Mouse (Mus musculus): ENCODE measurements at regions not wholly inside any gene's neighbourhood (a gene's known extent, or its start where the extent isn't known, plus 50 kb on each side); places are given as distances from the start of the nearest gene placed in this dataset.

DNA sequence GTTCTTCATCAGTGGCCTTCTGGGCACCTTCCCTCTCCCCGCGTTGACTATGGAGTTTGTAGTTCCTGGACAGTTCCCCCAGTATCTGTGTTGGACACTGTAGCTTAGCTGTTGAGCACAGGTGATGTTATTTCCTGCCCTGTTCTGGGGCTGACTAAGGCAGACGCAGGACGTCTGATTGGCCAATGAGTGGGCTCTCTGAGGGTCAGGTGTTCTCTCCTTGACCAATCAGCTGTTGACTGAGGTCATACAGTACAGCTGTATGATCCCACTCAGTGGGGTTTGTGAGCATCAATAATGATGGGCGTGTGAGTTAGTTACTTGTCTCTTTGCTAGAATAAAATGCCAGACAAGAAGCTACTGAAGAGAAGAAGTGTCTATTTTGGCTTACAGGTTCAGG, 91.6 kb upstream of the Zc3h12a start:
- no peak overlapping the region for H3K27ac ChIP-seq
- H3K9me3 ChIP-seq (replicated peaks) = 0 out of 2 replicates have a peak, but pooled peaks cover 12% of the 10 kb centered on the region
- no peak overlapping the region for H3K4me2 ChIP-seq
- no peak overlapping the region for H3K4me3 ChIP-seq
- ATAC-seq = no peak
- WGBS = 91% methylated on average over 5 of the region's 5 CpGs
- H3K27me3 ChIP-seq = peaks cover 17% of the 10 kb centered on the region; the same call in 1 of the 2 replicates
- no peak overlapping the region for H3K9ac ChIP-seq
- no peaks in the 10 kb centered on the region for H3K4me1 ChIP-seq
- no peaks in the 10 kb centered on the region for H3K36me3 ChIP-seq (ENCODE audit: poor library complexity, severe bottlenecking)

DNA sequence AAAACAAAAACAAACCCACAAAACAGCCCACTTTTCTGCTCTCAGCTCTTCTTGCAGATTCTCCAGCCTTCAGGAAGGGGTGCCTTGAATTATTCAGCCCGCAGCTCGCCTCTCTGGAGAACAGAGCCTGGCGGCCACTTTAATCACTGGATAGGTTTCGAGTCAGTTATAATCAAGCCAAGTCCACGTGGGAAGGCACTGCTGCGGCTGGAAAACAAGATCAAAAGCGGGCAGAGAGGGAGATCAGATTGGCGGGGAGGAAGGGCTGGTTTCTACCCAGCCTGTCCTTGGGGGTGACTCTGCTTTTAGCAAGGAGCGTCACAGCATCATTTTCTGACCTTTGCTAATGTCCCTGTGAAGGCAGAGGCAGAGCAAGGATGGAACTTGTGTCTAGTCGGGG, 86.7 kb upstream of the Zc3h12a start:
- peaks cover 11% of the 10 kb centered on the region; the same call in 1 of the 2 replicates for H3K27me3 ChIP-seq
- no peaks in the 10 kb centered on the region for H3K36me3 ChIP-seq (ENCODE audit: poor library complexity, severe bottlenecking)
- no peak overlapping the region for H3K4me3 ChIP-seq
- no peak overlapping the region for H3K4me2 ChIP-seq
- 0 out of 2 replicates have a peak, but pooled peaks cover 12% of the 10 kb centered on the region for H3K9me3 ChIP-seq (replicated peaks)
- H3K27ac ChIP-seq = no peak overlapping the region
- H3K9ac ChIP-seq = no peak overlapping the region
- no peaks in the 10 kb centered on the region for H3K4me1 ChIP-seq
- WGBS = 59% methylated on average over 10 of the region's 10 CpGs
- no peak for ATAC-seq

DNA sequence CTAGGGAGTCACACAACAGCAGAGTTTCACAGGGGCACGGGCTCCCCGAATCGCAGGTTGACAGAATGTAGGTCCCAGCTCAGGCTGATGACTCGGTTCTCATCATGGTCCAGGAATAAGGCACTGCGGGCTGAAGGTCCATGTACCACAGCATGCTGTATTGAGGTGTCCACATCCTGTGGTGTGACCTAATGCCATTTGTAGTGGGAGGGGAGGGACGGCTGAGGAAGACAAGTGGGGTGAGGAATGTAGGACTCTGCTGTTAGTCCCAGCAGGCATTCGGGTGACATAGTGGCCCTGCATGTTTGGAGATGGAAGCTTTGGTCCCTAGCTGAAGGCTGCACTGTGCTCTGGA, 84.5 kb upstream of the Zc3h12a start:
- Histone ChIP-seq H3K4me3 (no peak overlapping the region), H3K27ac (no peak overlapping the region), H3K27me3 (peaks cover 3% of the 10 kb centered on the region; the same call in 1 of the 2 replicates), H3K9me3 (replicated peaks) (0 out of 2 replicates have a peak, but pooled peaks cover 12% of the 10 kb centered on the region), H3K36me3 (ENCODE audit: poor library complexity, severe bottlenecking) (no peaks in the 10 kb centered on the region), H3K4me1 (no peaks in the 10 kb centered on the region), H3K9ac (no peak overlapping the region), H3K4me2 (no peak overlapping the region)
- WGBS = 65% methylated on average over 7 of the region's 7 CpGs
- ATAC-seq = no peak

DNA sequence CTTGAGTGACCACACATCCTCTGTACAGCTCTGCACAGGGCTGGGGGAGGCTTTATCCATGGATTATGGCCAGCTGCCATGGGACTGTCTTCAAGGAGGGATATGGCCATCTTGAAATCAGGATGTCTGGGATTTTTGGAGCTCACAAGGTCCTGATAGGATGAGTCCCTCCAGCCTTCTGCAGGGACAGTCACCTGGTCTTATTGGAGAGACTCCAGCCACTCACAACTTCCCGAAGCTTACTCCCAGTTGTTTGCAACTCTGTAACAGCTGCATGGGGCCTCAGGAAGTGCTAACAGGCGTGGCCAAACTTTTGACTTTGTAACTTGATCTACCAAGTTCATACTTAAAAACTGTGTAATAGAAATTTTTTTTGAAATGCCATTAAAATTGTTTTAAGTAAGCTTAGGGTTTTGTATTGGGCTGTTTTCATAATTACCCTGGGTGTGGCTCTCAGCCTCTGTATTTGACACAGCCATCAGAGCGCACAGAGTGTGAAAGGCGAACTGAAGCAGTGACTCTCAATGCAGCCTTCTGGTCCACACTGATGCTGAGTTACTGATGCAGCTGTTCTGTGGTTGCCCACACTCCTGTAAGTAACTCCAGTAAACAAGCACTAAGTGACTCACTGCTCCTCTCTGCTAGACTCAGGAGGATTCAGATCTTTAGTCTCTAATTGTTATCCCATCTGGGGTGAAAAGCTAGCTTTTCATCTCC, 84.0 kb upstream of the Zc3h12a start:
- no peak overlapping the region for H3K4me2 ChIP-seq
- H3K36me3 ChIP-seq (ENCODE audit: poor library complexity, severe bottlenecking) = no peaks in the 10 kb centered on the region
- 70% methylated on average over 4 of the region's 4 CpGs for WGBS
- H3K27ac ChIP-seq = no peak overlapping the region
- H3K27me3 ChIP-seq = peaks cover 3% of the 10 kb centered on the region; the same call in 1 of the 2 replicates
- H3K4me1 ChIP-seq = no peaks in the 10 kb centered on the region
- no peak for ATAC-seq
- 0 out of 2 replicates have a peak, but pooled peaks cover 12% of the 10 kb centered on the region for H3K9me3 ChIP-seq (replicated peaks)
- H3K4me3 ChIP-seq = no peak overlapping the region
- H3K9ac ChIP-seq = no peak overlapping the region

DNA sequence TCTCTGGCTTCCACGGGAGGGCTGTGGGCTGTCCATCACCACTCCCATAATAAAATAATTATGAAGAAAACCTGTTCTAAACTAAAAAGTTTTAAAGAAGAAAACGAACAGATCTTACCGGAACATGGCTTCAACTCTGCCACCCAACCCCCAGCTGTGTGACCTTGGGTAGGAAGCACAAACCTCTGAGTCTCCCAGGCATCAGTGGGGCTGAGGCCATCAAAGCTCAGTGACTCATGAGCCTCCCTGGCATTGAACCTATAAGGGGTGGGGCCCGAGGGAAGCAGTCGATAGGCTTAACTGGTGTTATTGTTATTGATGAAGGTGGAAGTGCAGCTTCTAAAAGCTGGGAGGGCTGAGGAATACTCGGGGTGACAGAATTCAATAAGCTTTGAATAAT, 83.1 kb upstream of the Zc3h12a start:
- Histone ChIP-seq H3K36me3 (ENCODE audit: poor library complexity, severe bottlenecking) (no peaks in the 10 kb centered on the region), H3K27ac (no peak overlapping the region), H3K4me3 (no peak overlapping the region), H3K9ac (no peak overlapping the region), H3K9me3 (replicated peaks) (0 out of 2 replicates have a peak, but pooled peaks cover 4% of the 10 kb centered on the region), H3K4me2 (no peak overlapping the region), H3K27me3 (peaks cover 3% of the 10 kb centered on the region; the same call in 1 of the 2 replicates), H3K4me1 (no peaks in the 10 kb centered on the region)
- WGBS = 82% methylated on average over 6 of the region's 6 CpGs
- no peak for ATAC-seq

DNA sequence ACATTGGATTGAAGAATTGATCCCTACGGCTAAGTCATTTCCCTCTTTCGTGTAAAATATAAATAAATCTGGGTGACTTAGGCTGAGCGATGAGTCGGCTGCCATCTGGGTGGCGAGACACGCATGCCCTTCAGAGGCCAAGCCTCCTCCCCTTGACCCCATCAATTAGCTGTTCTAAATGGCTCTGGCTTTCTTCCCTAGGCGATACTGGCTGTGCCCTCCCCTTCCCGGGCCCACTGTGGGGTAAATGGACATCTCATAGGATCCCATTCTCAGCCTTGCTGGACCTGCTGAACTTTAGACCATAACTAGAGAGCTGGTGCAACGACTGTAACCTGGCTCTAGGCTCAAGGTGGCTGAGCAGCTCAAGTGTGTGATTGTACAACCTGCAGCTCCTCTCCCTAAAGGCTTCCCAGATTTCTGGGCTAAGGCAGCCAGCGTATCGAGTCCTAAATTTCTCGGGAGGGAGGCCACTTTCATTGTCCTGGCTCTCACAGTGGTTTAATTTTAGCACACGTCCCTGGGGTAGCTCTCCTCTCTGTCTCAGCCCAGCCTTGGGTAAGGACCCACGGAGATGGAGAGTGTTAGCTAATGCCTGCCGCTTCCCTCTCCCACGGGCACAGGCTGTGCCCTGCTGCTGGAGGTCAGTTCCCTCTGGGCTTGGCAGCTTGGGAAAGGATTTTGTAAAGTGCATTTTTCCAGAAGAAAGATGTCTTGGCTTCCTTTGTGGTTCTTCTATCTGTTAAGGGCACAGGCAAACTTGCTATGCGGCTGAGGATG, 80.7 kb upstream of the Zc3h12a start:
- no peak overlapping the region for H3K27ac ChIP-seq
- no peak for ATAC-seq
- WGBS = 69% methylated on average over 17 of the region's 17 CpGs

DNA sequence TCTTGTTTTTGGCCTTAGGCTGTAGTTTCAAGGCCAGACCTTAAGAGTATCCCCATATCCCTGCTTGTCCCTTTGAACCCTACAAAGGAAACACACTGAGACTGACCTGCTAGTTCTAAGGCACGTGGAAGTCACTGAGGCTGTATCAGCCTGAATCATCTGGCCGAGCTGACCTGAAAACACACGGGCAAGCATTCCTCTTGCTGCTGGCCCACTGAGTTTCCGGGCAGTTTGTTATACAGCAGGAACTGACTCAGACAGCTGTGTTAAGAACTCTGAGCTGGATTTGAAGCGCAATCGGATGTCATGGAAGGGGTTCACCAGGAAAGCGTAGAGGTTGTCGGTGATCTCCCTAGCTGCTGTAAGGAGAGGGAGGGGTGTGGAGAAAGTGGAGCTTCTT, 75.9 kb upstream of the Zc3h12a start:
- 84% methylated on average over 8 of the region's 8 CpGs for WGBS
- Histone ChIP-seq H3K4me2 (no peak overlapping the region), H3K9me3 (replicated peaks) (no peaks in the 10 kb centered on the region), H3K27ac (no peak overlapping the region), H3K9ac (no peak overlapping the region), H3K27me3 (peaks cover 33% of the 10 kb centered on the region), H3K4me3 (no peak overlapping the region), H3K4me1 (peaks cover 14% of the 10 kb centered on the region), H3K36me3 (ENCODE audit: poor library complexity, severe bottlenecking) (no peaks in the 10 kb centered on the region)
- ATAC-seq = no peak

More for the DNA sequence above, 80.7 kb upstream of the Zc3h12a start:
- Histone ChIP-seq H3K9ac (no peak overlapping the region), H3K4me2 (no peak overlapping the region), H3K9me3 (replicated peaks) (no peaks in the 10 kb centered on the region), H3K4me1 (no peaks in the 10 kb centered on the region), H3K36me3 (ENCODE audit: poor library complexity, severe bottlenecking) (no peaks in the 10 kb centered on the region), H3K27me3 (peaks cover 11% of the 10 kb centered on the region; the same call in 1 of the 2 replicates), H3K4me3 (no peak overlapping the region)

DNA sequence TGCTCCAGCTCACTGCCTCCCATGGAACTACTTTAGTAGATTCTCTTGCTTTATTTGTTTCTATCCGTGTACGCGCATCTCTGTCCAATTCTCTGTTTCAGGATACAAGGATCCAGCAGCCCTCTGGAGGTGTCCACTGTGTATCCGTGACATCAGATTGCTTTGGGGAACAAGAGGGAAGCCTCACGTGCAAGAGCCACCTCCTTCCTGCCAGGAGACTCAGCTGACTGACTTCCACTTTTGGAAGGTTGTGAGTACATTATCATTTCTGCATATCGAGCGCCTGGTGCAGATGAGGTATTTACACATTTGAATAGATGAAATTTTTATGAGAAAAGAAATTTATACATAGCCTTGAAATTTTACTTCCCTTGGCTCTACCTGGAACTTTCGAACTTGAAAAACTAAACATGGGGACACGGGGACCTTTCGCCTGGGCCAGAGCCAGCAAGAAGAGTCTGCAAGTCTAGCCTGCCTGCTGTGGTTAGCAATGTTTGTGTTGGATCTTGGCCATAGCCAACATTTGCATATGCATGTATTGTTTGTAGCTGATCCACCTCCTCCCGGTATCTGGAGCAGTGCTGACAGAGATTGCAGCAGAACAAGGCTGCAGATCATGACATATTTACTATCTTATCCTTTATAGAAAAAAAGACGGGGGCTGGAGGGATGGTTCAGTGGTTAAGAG, 74.1 kb upstream of the Zc3h12a start:
- no peak for ATAC-seq
- Histone ChIP-seq H3K27ac (no peak overlapping the region), H3K36me3 (ENCODE audit: poor library complexity, severe bottlenecking) (no peaks in the 10 kb centered on the region), H3K4me2 (no peak overlapping the region), H3K27me3 (peaks cover 41% of the 10 kb centered on the region), H3K4me3 (no peak overlapping the region), H3K4me1 (peaks cover 22% of the 10 kb centered on the region), H3K9ac (no peak overlapping the region), H3K9me3 (replicated peaks) (no peaks in the 10 kb centered on the region)
- 80% methylated on average over 12 of the region's 12 CpGs for WGBS

DNA sequence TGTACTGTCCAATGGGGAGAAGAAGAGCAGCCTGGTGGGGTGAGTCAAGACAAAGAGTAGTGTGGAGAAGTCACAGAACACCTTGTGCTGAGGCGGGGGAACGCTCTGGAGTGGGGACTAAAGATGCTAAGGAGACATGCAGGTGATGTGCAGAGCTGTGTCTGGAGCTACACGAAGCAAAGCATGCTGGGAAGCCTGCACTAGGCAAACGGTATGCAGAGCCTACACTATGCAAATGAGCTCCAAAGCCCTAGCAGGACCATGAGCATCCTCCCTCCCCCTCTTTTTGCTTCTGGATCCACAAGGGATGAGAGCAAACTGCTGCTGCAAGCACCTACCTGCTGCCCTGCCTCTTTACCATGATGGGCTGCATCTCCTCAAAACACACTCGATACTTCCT, 73.1 kb upstream of the Zc3h12a start:
- no peak for ATAC-seq
- Histone ChIP-seq H3K9ac (no peak overlapping the region), H3K4me3 (no peak overlapping the region), H3K36me3 (ENCODE audit: poor library complexity, severe bottlenecking) (no peaks in the 10 kb centered on the region), H3K4me2 (no peak overlapping the region), H3K27me3 (peaks cover 45% of the 10 kb centered on the region), H3K27ac (no peak overlapping the region), H3K4me1 (peaks cover 32% of the 10 kb centered on the region), H3K9me3 (replicated peaks) (no peaks in the 10 kb centered on the region)
- WGBS = 63% methylated on average over 5 of the region's 5 CpGs

DNA sequence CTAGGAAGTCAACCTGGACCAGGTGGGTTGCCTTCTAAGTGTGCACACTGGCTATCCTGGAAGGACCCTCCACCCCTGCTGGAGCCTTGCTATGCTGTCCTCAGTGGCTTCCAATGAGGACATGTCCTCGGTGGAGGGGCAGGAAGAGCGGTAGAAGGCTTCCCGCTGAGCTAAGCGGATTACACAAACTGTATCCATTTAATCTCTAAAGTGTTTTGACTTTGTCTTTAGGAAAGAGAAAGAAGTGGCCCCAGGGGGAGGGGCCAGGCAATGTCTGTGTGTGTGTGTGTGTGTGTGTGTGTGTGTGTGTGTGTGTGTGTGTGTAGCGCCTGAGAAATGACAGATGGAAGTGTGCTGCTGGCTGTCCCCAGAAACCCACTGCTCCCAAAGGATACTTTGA, 71.6 kb upstream of the Zc3h12a start:
- H3K9ac ChIP-seq = no peak overlapping the region
- no peak overlapping the region for H3K4me2 ChIP-seq
- peaks cover 49% of the 10 kb centered on the region for H3K27me3 ChIP-seq
- H3K9me3 ChIP-seq (replicated peaks) = no peaks in the 10 kb centered on the region
- WGBS = 21% methylated on average over 5 of the region's 5 CpGs
- no peak overlapping the region for H3K27ac ChIP-seq
- peaks cover 47% of the 10 kb centered on the region for H3K4me1 ChIP-seq
- H3K4me3 ChIP-seq = no peak overlapping the region
- H3K36me3 ChIP-seq (ENCODE audit: poor library complexity, severe bottlenecking) = no peaks in the 10 kb centered on the region
- ATAC-seq = no peak

DNA sequence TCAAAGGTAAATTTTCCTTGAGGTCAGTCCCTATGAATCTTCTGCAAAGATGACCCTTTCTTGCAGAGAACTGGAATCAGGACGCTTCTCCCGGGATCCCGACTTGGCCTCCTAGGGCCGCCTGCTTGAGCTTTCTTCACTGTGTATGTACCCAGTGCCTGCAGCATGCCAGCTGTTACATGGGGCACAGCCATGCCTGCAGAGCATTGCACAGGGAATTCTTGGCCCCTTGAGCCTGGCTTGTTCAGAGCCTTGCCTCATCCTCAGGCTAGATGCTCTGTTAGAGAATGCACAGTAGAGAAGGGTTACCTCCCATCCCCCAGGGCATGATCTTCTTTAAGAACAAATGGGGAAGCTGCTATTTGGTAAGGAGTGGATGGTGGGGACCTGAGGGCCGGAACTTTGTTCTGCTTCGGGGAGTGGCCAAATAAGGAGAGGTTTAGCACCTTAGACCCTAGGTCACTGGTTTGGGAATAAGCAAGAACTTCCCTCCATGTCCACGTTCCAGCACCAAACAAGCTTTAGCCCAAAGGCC, 68.3 kb upstream of the Zc3h12a start:
- Histone ChIP-seq H3K4me2 (no peak overlapping the region), H3K9ac (no peak overlapping the region), H3K36me3 (ENCODE audit: poor library complexity, severe bottlenecking) (no peaks in the 10 kb centered on the region), H3K9me3 (replicated peaks) (no peaks in the 10 kb centered on the region), H3K27ac (peak overlapping the region; percentile 86), H3K27me3 (peaks cover 37% of the 10 kb centered on the region), H3K4me1 (peaks cover 56% of the 10 kb centered on the region), H3K4me3 (no peak overlapping the region)
- WGBS = 63% methylated on average over 7 of the region's 7 CpGs
- no peak for ATAC-seq
